Mouse (Mus musculus) liver, embryonic 14.5 days (tissue): ENCODE results near the gene Orm2.

Experiments used
- CTCF ChIP-seq: IDR thresholded peaks from 2 replicates; pipeline ENCODE4 v1.5.1; 2016; ENCODE audit warnings: antibody characterized with exemption, low read depth, control low read depth
- EP300 ChIP-seq: IDR thresholded peaks from 2 replicates; pipeline ENCODE4 v1.6.1; 2016; ENCODE audit warnings: antibody characterized with exemption, low read depth

- TF ChIP-seq CTCF (no peak), EP300 (no peak)
These were observed 48.3 kb downstream of the Orm2 start for GRCm38 (mm10) chr4:63410583-63410934.
